17 mouse cellular contexts compared by ENCODE assay signal in genomic region chr7:109542364-109542628, GRCm38 (mm10). TPM values are rescaled to one million over a fixed set of nuclear protein-coding genes. Genes with fewer than 3 reads are reported as not detected.
DNase-seq lines count a peak whose midpoint lies in the region; ATAC-seq and TF ChIP-seq lines count a peak whose summit lies in the region.
"Had no signal": no experiment of that assay in that cellular context is flagged by ENCODE, and none has a peak within 500 bp of the region (broad histone marks: within the 10 kb centered on the region; RNA-seq: fewer than 3 reads in every experiment).

No protein-coding gene starts in this region.

- H3K27ac ChIP-seq in heart, embryonic 16.5 days (ENCODE audit: low read length) = peak overlapping the region; percentile 34
- peak overlapping the region; percentile 27 for H3K27ac ChIP-seq in liver, adult 2 months (replicated peaks; ENCODE audit: insufficient read depth, low read depth, low read length)
- H3K27ac ChIP-seq in embryonic facial prominence, embryonic 14.5 days (replicated peaks; ENCODE audit: low read depth, low read length) = peak overlapping the region; percentile 23; the same call in 1 of the 2 replicates
- H3K27ac ChIP-seq: hindbrain, embryonic 12.5 days; liver, embryonic 15.5 days; midbrain, embryonic 10.5 days had no signal

- TF ChIP-seq POLR2A in liver, adult 2 months (IDR thresholded peaks at IDR 0.05; ENCODE audit: extremely low read depth, insufficient read depth, low read length) = no peak

- peaks cover 24% of the 10 kb centered on the region for H3K36me3 ChIP-seq in heart, embryonic 16.5 days (ENCODE audit: control insufficient read depth, insufficient read depth)
- peaks cover 43% of the 10 kb centered on the region for H3K36me3 ChIP-seq in liver, adult 2 months (ENCODE audit: control insufficient read depth, insufficient read depth, low read length)
- H3K36me3 ChIP-seq in embryonic facial prominence, embryonic 14.5 days (ENCODE audit: control insufficient read depth, insufficient read depth, low read length) = peaks cover 76% of the 10 kb centered on the region
- H3K36me3 ChIP-seq in megakaryocyte, embryonic 14.5 days (replicated peaks; ENCODE audit: low read length) = peaks cover 62% of the 10 kb centered on the region

- no peak for TF ChIP-seq CTCF in liver, adult 2 months (IDR thresholded peaks at IDR 0.05; ENCODE audit: low read depth, low read length)

- H3K4me1 ChIP-seq in heart, embryonic 16.5 days (ENCODE audit: control insufficient read depth, insufficient read depth, low read length) = peaks cover 13% of the 10 kb centered on the region; the same call in 1 of the 2 replicates
- no peaks in the 10 kb centered on the region; the same call in 1 of the 2 replicates for H3K4me1 ChIP-seq in liver, adult 2 months (ENCODE audit: control insufficient read depth, insufficient read depth, low read length)
- no peaks in the 10 kb centered on the region for H3K4me1 ChIP-seq in embryonic facial prominence, embryonic 14.5 days (ENCODE audit: control insufficient read depth, insufficient read depth, low read length)
- peaks cover 32% of the 10 kb centered on the region for H3K4me1 ChIP-seq in megakaryocyte, embryonic 14.5 days
- H3K4me1 ChIP-seq: hindbrain, embryonic 12.5 days; liver, embryonic 15.5 days; midbrain, embryonic 10.5 days had no signal

- no peak overlapping the region for H3K9ac ChIP-seq in heart, embryonic 16.5 days (ENCODE audit: low read length)
- no peak overlapping the region for H3K9ac ChIP-seq in liver, adult 2 months (ENCODE audit: low read depth, low read length)
- H3K9ac ChIP-seq in embryonic facial prominence, embryonic 14.5 days (ENCODE audit: low read depth, low read length) = no peak overlapping the region
- H3K9ac ChIP-seq: hindbrain, embryonic 12.5 days; liver, embryonic 15.5 days had no signal

- no peak for ATAC-seq in heart, embryonic 16.5 days (replicated peaks; ENCODE audit: extremely low read depth, insufficient read depth, low FRiP score)
- no peak for ATAC-seq in embryonic facial prominence, embryonic 14.5 days (ENCODE audit: low read depth)
- ATAC-seq: CD4-positive, CD25-positive, alpha-beta regulatory T cell, adult 4 months had no signal

- no peaks in the 10 kb centered on the region for H3K27me3 ChIP-seq in heart, embryonic 16.5 days (ENCODE audit: control insufficient read depth, insufficient read depth, low read length)
- no peaks in the 10 kb centered on the region for H3K27me3 ChIP-seq in liver, adult 2 months (ENCODE audit: control insufficient read depth, insufficient read depth, low read length)
- H3K27me3 ChIP-seq in embryonic facial prominence, embryonic 14.5 days (replicated peaks; ENCODE audit: control insufficient read depth, insufficient read depth, low read length) = no peaks in the 10 kb centered on the region
- H3K27me3 ChIP-seq in megakaryocyte, embryonic 14.5 days (replicated peaks) = peaks cover 8% of the 10 kb centered on the region
- H3K27me3 ChIP-seq: hindbrain, embryonic 12.5 days; liver, embryonic 15.5 days had no signal

- H3K4me2 ChIP-seq in heart, embryonic 16.5 days (ENCODE audit: low read depth, low read length) = no peak overlapping the region
- H3K4me2 ChIP-seq in embryonic facial prominence, embryonic 14.5 days (ENCODE audit: low read depth, low read length) = no peak overlapping the region
- H3K4me2 ChIP-seq: hindbrain, embryonic 12.5 days; liver, embryonic 15.5 days had no signal

- DNase-seq in heart, postnatal 4 days = no peak
- DNase-seq in liver, adult 2 months (ENCODE audit: extremely low read depth, low read depth, low spot score) = no peak
- DNase-seq in liver = no peak
- no peak for DNase-seq in embryonic facial prominence, embryonic 14.5 days (ENCODE audit: low spot score)
- no peak for DNase-seq in frontal cortex, postnatal 25 days (ENCODE audit: low spot score in 2 of 2)
- DNase-seq: adrenal gland, postnatal 36 days; cerebellum, adult 11 months; kidney, adult 8-10 months; thymus, postnatal 25 days had no signal

- 68% methylated on average over 3 of the region's 3 CpGs for WGBS in heart, embryonic 16.5 days
- 75% methylated on average over 3 of the region's 3 CpGs for WGBS in liver, adult 2 months
- 88% methylated on average over 3 of the region's 3 CpGs for WGBS in embryonic facial prominence, embryonic 14.5 days

- no peaks in the 10 kb centered on the region for H3K9me3 ChIP-seq in heart, embryonic 16.5 days (replicated peaks; ENCODE audit: control insufficient read depth, low read length)
- no peaks in the 10 kb centered on the region for H3K9me3 ChIP-seq in embryonic facial prominence, embryonic 14.5 days (ENCODE audit: control insufficient read depth, low read length)
- no peaks in the 10 kb centered on the region for H3K9me3 ChIP-seq in megakaryocyte, embryonic 14.5 days
- H3K9me3 ChIP-seq: hindbrain, embryonic 12.5 days; liver, embryonic 15.5 days; midbrain, embryonic 10.5 days had no signal

- no peak overlapping the region for H3K4me3 ChIP-seq in heart, embryonic 16.5 days (ENCODE audit: low read length)
- no peak overlapping the region for H3K4me3 ChIP-seq in liver, adult 2 months (ENCODE audit: insufficient read depth, low read depth, low read length)
- no peak overlapping the region for H3K4me3 ChIP-seq in embryonic facial prominence, embryonic 14.5 days (ENCODE audit: low read depth, low read length)
- peak overlapping the region; percentile 2 for H3K4me3 ChIP-seq in megakaryocyte, embryonic 14.5 days (replicated peaks)
- H3K4me3 ChIP-seq: erythroblast, embryonic 14.5 days; hindbrain, embryonic 12.5 days; liver, embryonic 15.5 days; midbrain, embryonic 10.5 days; myocyte had no signal

- H3K79me2 ChIP-seq in liver, adult 2 months (ENCODE audit: control insufficient read depth, insufficient read depth, low read length) = 0 out of 2 replicates have a peak, but pooled peaks cover 3% of the 10 kb centered on the region

RNA-seq across cellular contexts. Expression of gene Rpl27a, which starts 23.3 kb away (rescaled TPM):
- polyA plus RNA-seq in heart, embryonic 16.5 days (2015; fragmentation: Nextera tagmentation; extraction: Ambion mirVana) = 71.3 and 74.1 TPM in 2 replicates
- 100 to 1,000 TPM; 152 to 160 TPM for total RNA-seq in heart, postnatal 4 days (2021)
- total RNA-seq in liver, adult 2 months (2014; rRNA removed) = 318 and 380 TPM in 2 replicates
- polyA plus RNA-seq in liver, adult 2 months (2012; rRNA removed) = 251 and 255 TPM in 2 replicates
- polyA plus RNA-seq in embryonic facial prominence, embryonic 14.5 days (2014; fragmentation: Nextera tagmentation; extraction: Ambion mirVana) = 152 and 153 TPM in 2 replicates
- 2,127 and 9,018 TPM in 2 replicates for polyA plus RNA-seq in megakaryocyte, embryonic 14.5 days (2012; ENCODE audit: insufficient read depth, low replicate concordance)

RNA-seq across cellular contexts. Expression of gene Trim66, which starts 34.4 kb away (rescaled TPM):
- polyA plus RNA-seq in heart, embryonic 16.5 days (2015; fragmentation: Nextera tagmentation; extraction: Ambion mirVana) = 0.03 TPM in 1 of 2 replicates, not detected in the other
- total RNA-seq in heart, postnatal 4 days (2021) = under 1 TPM; 0.05 to 0.11 TPM
- total RNA-seq in liver, adult 2 months (2014; rRNA removed) = under 0.01 and 0.07 TPM in 2 replicates
- polyA plus RNA-seq in liver, adult 2 months (2012; rRNA removed) = 0.04 and 0.06 TPM in 2 replicates
- polyA plus RNA-seq in embryonic facial prominence, embryonic 14.5 days (2014; fragmentation: Nextera tagmentation; extraction: Ambion mirVana) = 2.9 and 3.2 TPM in 2 replicates
- not detected in 2 replicates for polyA plus RNA-seq in megakaryocyte, embryonic 14.5 days (2012; ENCODE audit: insufficient read depth, low replicate concordance)
- polyA plus RNA-seq: CD4-positive, CD25-positive, alpha-beta regulatory T cell, adult 4 months; erythroblast, embryonic 14.5 days; liver, embryonic 15.5 days had no signal
